9 mouse cellular contexts compared by ENCODE assay signal in the genomic region with DNA sequence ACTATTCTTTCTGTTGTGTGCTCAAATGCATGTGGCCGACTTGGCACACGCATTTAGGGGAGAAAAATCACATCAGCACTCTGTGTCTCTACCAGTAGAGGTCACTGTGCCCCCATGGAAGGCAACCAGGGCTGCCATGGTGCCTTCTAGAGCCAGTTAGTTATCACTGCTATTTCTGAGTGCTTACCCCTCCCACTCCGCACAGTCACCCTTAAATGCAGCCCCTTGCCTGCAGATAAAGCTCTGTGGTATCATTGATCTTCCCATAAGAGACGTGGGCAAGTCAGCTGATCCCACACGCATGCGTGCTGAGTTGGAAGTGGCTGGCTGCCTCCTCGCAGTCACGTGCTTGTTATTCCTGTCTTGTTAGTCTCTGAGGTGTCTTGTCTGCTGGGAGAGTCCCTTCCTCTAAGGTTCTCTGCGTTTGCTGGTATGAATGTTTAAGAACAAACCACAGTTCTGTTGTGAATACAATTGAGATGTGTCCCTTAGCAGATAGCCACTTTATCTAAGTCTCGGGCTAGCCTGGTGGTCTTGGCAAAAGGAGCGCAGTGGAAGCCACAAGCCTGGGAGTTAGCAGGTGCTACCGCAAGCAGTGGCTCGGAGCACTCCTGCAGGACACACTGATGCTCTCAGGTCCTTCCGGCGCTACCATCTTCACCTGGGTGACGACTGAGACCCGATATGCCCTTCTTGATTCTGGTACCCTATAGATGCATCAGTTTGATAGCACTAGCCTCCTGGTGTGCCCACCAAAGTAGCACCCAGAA.
DNase-seq lines count a peak whose midpoint lies in the region; ATAC-seq and TF ChIP-seq lines count a peak whose summit lies in the region.
"Had no signal": no experiment of that assay in that cellular context is flagged by ENCODE, and none has a peak within 500 bp of the region (broad histone marks: within the 10 kb centered on the region; RNA-seq: fewer than 3 reads in every experiment).

No protein-coding gene starts in this region.

- TF ChIP-seq POLR2A in heart, adult 2 months (IDR thresholded peaks at IDR 0.05; ENCODE audit: insufficient read depth, low read depth, low read length): no peak

- no peaks in the 10 kb centered on the region for H3K36me3 ChIP-seq in heart, adult 2 months (ENCODE audit: control insufficient read depth, insufficient read depth, low read length)
- peaks cover 11% of the 10 kb centered on the region; the same call in 1 of the 2 replicates for H3K36me3 ChIP-seq in liver, embryonic 12.5 days
- H3K36me3 ChIP-seq in neural tube, embryonic 12.5 days: peaks cover 4% of the 10 kb centered on the region; the same call in 1 of the 2 replicates

- intact Hi-C loops in heart, adult 2 months (cut with DNase I): loop anchor here (5.0 kb wide), 1 partner anchor 217 kb away; no protein-coding TSS in a partner anchor

- peak; percentile 89 for TF ChIP-seq CTCF in heart, adult 2 months (IDR thresholded peaks at IDR 0.05)

- 64% methylated on average over 17 of the region's 17 CpGs for WGBS in heart, adult 2 months
- 52% methylated on average over 17 of the region's 17 CpGs for WGBS in liver, embryonic 12.5 days (ENCODE audit: insufficient replicate concordance)
- WGBS in neural tube, embryonic 12.5 days: 79% methylated on average over 17 of the region's 17 CpGs

- peak overlapping the region; percentile 34 for H3K4me3 ChIP-seq in heart, adult 2 months
- no peak overlapping the region; the same call in 1 of the 2 replicates for H3K4me3 ChIP-seq in liver, embryonic 12.5 days
- H3K4me3 ChIP-seq in neural tube, embryonic 12.5 days: no peak overlapping the region
- H3K4me3 ChIP-seq: limb, embryonic 12.5 days had no signal

- no peak overlapping the region for H3K27ac ChIP-seq in heart, adult 2 months
- no peak overlapping the region for H3K27ac ChIP-seq in liver, embryonic 12.5 days
- H3K27ac ChIP-seq in neural tube, embryonic 12.5 days: no peak overlapping the region
- H3K27ac ChIP-seq: limb, embryonic 12.5 days had no signal

- peak; percentile 77 for DNase-seq in CD4-positive, CD25-positive, alpha-beta regulatory T cell, adult 2 months (ENCODE audit: low read depth, low spot score)
- DNase-seq in embryo, embryonic 11.5 days (ENCODE audit: low read depth, low spot score): peak; percentile 46
- DNase-seq in heart, adult 2 months: peak; percentile 40 to 44
- DNase-seq in kidney, adult 9 months: peak; percentile 58
- DNase-seq in thymus, postnatal 0 days (ENCODE audit: low spot score): peak; percentile 62

- no peak overlapping the region for H3K9ac ChIP-seq in heart, adult 2 months (ENCODE audit: low read depth, low read length)
- no peak overlapping the region for H3K9ac ChIP-seq in liver, embryonic 12.5 days
- H3K9ac ChIP-seq in neural tube, embryonic 12.5 days: no peak overlapping the region
- H3K9ac ChIP-seq: limb, embryonic 12.5 days had no signal

- H3K27me3 ChIP-seq in heart, adult 2 months (ENCODE audit: control insufficient read depth, insufficient read depth, low read length): no peaks in the 10 kb centered on the region
- no peaks in the 10 kb centered on the region for H3K27me3 ChIP-seq in liver, embryonic 12.5 days (replicated peaks)
- no peaks in the 10 kb centered on the region for H3K27me3 ChIP-seq in neural tube, embryonic 12.5 days (replicated peaks)
- H3K27me3 ChIP-seq: limb, embryonic 12.5 days had no signal

- H3K4me1 ChIP-seq in heart, adult 2 months (ENCODE audit: control insufficient read depth, insufficient read depth, low read length): no peaks in the 10 kb centered on the region; the same call in 1 of the 2 replicates
- H3K4me1 ChIP-seq in liver, embryonic 12.5 days: peaks cover 11% of the 10 kb centered on the region
- H3K4me1 ChIP-seq in neural tube, embryonic 12.5 days: no peaks in the 10 kb centered on the region
- H3K4me1 ChIP-seq: limb, embryonic 12.5 days had no signal

- peaks cover 2% of the 10 kb centered on the region; the same call in 1 of the 2 replicates for H3K79me2 ChIP-seq in heart, adult 2 months (replicated peaks; ENCODE audit: control insufficient read depth, insufficient read depth, low read length)

- peak; percentile 74 for ATAC-seq in activated CD4-positive, CD25-positive, alpha-beta regulatory T cell, adult 4 months
- peak; percentile 94 for ATAC-seq in liver, embryonic 12.5 days
- ATAC-seq in neural tube, embryonic 12.5 days (ENCODE audit: low FRiP score, low read depth): peak; percentile 88

- peak overlapping the region; percentile 35 for H3K4me2 ChIP-seq in liver, embryonic 12.5 days
- no peak overlapping the region for H3K4me2 ChIP-seq in neural tube, embryonic 12.5 days (replicated peaks)
- H3K4me2 ChIP-seq: limb, embryonic 12.5 days had no signal

- H3K9me3 ChIP-seq in liver, embryonic 12.5 days (replicated peaks): no peaks in the 10 kb centered on the region
- no peaks in the 10 kb centered on the region for H3K9me3 ChIP-seq in neural tube, embryonic 12.5 days
- H3K9me3 ChIP-seq: limb, embryonic 12.5 days had no signal

- TF ChIP-seq EP300 in heart, adult 2 months (IDR thresholded peaks at IDR 0.05; ENCODE audit: insufficient read depth, low read depth, low read length): no peak
